7 mouse cellular contexts compared by ENCODE assay signal in the genomic region with DNA sequence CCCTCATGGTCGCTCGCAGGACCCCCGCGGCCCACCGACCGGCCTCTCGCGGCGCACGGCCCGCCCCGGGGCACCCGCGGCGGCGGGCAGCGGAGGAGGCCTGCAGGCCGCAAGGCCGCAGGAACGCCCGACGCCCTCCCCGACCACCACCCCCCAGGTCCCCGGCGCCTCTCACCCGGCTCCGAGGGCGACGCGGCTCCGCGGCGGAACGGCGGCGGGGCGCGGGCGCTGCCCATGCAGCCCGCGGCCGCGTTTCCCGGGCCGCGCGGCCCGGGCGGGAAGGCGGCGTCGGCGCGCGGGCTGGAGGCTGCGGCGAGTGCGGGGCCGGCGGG. TPM values are rescaled to one million over a fixed set of nuclear protein-coding genes. Genes with fewer than 3 reads are reported as not detected.
DNase-seq lines count a peak whose midpoint lies in the region; ATAC-seq and TF ChIP-seq lines count a peak whose summit lies in the region.

No protein-coding gene starts in this region.

- no peak for TF ChIP-seq POLR2A in small intestine, adult 2 months (IDR thresholded peaks at IDR 0.05; ENCODE audit: low read depth, low read length)

- peak; percentile 2 for ATAC-seq in lung, embryonic 15.5 days (ENCODE audit: borderline replicate concordance, extremely low read depth, low FRiP score, low TSS enrichment)
- ATAC-seq in limb, embryonic 12.5 days (ENCODE audit: insufficient number of reproducible peaks, insufficient read depth, low FRiP score, low TSS enrichment, low read depth): no peak; the same call in 1 of the 2 replicates

- TF ChIP-seq CTCF in small intestine, adult 2 months (IDR thresholded peaks at IDR 0.05; ENCODE audit: extremely low read depth, insufficient read length, insufficient replicate concordance, low read depth, low read length): no peak

- peak overlapping the region; percentile 75 for H3K4me2 ChIP-seq in lung, embryonic 15.5 days
- H3K4me2 ChIP-seq in limb, embryonic 12.5 days: peak overlapping the region; percentile 74

- peak overlapping the region; percentile 99 for H3K4me3 ChIP-seq in lung, embryonic 15.5 days
- H3K4me3 ChIP-seq in forebrain, embryonic 10.5 days: peak overlapping the region; percentile 100
- peak overlapping the region; percentile 100 for H3K4me3 ChIP-seq in limb, embryonic 12.5 days (replicated peaks)
- H3K4me3 ChIP-seq in small intestine, adult 2 months (ENCODE audit: low read depth, low read length): peak overlapping the region; percentile 99

- peak overlapping the region; percentile 100 for H3K9ac ChIP-seq in lung, embryonic 15.5 days
- peak overlapping the region; percentile 100 for H3K9ac ChIP-seq in limb, embryonic 12.5 days (replicated peaks)

- peak overlapping the region; percentile 95 for H3K27ac ChIP-seq in lung, embryonic 15.5 days
- H3K27ac ChIP-seq in forebrain, embryonic 10.5 days: peak overlapping the region; percentile 99
- H3K27ac ChIP-seq in limb, embryonic 12.5 days: peak overlapping the region; percentile 98
- H3K27ac ChIP-seq in small intestine, adult 2 months (ENCODE audit: insufficient read depth, low read depth, low read length): peak overlapping the region; percentile 81

- no peaks in the 10 kb centered on the region for H3K36me3 ChIP-seq in lung, embryonic 15.5 days
- H3K36me3 ChIP-seq in forebrain, embryonic 10.5 days (replicated peaks): peaks cover 16% of the 10 kb centered on the region
- peaks cover 17% of the 10 kb centered on the region; the same call in 1 of the 2 replicates for H3K36me3 ChIP-seq in limb, embryonic 12.5 days
- peaks cover 3% of the 10 kb centered on the region; the same call in 1 of the 2 replicates for H3K36me3 ChIP-seq in small intestine, adult 2 months (ENCODE audit: control insufficient read depth, insufficient read depth, low read length)

- peaks cover 41% of the 10 kb centered on the region for H3K4me1 ChIP-seq in lung, embryonic 15.5 days
- H3K4me1 ChIP-seq in forebrain, embryonic 10.5 days: peaks cover 51% of the 10 kb centered on the region
- peaks cover 28% of the 10 kb centered on the region for H3K4me1 ChIP-seq in limb, embryonic 12.5 days (replicated peaks)
- peaks cover 24% of the 10 kb centered on the region for H3K4me1 ChIP-seq in small intestine, adult 2 months (ENCODE audit: control insufficient read depth, insufficient read depth, insufficient read length, low read length)

- no peak for DNase-seq in lung, adult 18-20 months
- DNase-seq in forebrain, embryonic 10.5 days (ENCODE audit: extremely low spot score, low spot score): no peak
- DNase-seq in kidney, adult 18-20 months: no peak
- no peak for DNase-seq in retina, embryonic 14.5 days (ENCODE audit: low spot score)

- H3K27me3 ChIP-seq in lung, embryonic 15.5 days: no peaks in the 10 kb centered on the region
- H3K27me3 ChIP-seq in forebrain, embryonic 10.5 days (ENCODE audit: poor library complexity, severe bottlenecking): no peaks in the 10 kb centered on the region
- no peaks in the 10 kb centered on the region for H3K27me3 ChIP-seq in limb, embryonic 12.5 days
- H3K27me3 ChIP-seq in small intestine, adult 2 months (ENCODE audit: control insufficient read depth, insufficient read depth, low read length): no peaks in the 10 kb centered on the region

- WGBS in lung, embryonic 15.5 days: 0% methylated on average over 45 of the region's 60 CpGs
- 1% methylated on average over 60 of the region's 60 CpGs for WGBS in forebrain, embryonic 10.5 days
- 1% methylated on average over 47 of the region's 60 CpGs for WGBS in limb, embryonic 12.5 days
- WGBS in small intestine, adult 2 months: under 1% methylated on average over 60 of the region's 60 CpGs

- no peaks in the 10 kb centered on the region for H3K9me3 ChIP-seq in lung, embryonic 15.5 days
- H3K9me3 ChIP-seq in forebrain, embryonic 10.5 days: no peaks in the 10 kb centered on the region
- no peaks in the 10 kb centered on the region for H3K9me3 ChIP-seq in limb, embryonic 12.5 days

RNA-seq across cellular contexts. Expression of gene Ankrd11, which starts 0.3 kb away (rescaled TPM):
- 56.8 and 59.6 TPM in 2 replicates for polyA plus RNA-seq in lung, embryonic 15.5 days (2015; fragmentation: Nextera tagmentation; extraction: Ambion mirVana)
- polyA plus RNA-seq in forebrain, embryonic 10.5 days (2016; fragmentation: Nextera tagmentation; extraction: Ambion mirVana): 33.4 and 33.8 TPM in 2 replicates
- polyA plus RNA-seq in limb, embryonic 12.5 days (2016; fragmentation: Nextera tagmentation; extraction: Ambion mirVana): 62.3 and 108 TPM in 2 replicates
- 23.9 and 79.9 TPM in 2 replicates for polyA plus RNA-seq in small intestine, adult 2 months (2012; rRNA removed)

RNA-seq across cellular contexts. Expression of gene Spg7, which starts 21.0 kb away (rescaled TPM):
- 45.2 and 46.4 TPM in 2 replicates for polyA plus RNA-seq in lung, embryonic 15.5 days (2015; fragmentation: Nextera tagmentation; extraction: Ambion mirVana)
- 53.9 and 56.8 TPM in 2 replicates for polyA plus RNA-seq in forebrain, embryonic 10.5 days (2016; fragmentation: Nextera tagmentation; extraction: Ambion mirVana)
- polyA plus RNA-seq in limb, embryonic 12.5 days (2016; fragmentation: Nextera tagmentation; extraction: Ambion mirVana): 63.2 and 63.7 TPM in 2 replicates
- polyA plus RNA-seq in small intestine, adult 2 months (2012; rRNA removed): 54.1 and 132 TPM in 2 replicates
